Mouse (Mus musculus): Measurements from ENCODE around the gene H2afz. TPM values are rescaled to one million over a fixed set of nuclear protein-coding genes. Genes with fewer than 3 reads are reported as not detected.
"Not testable (repeated sequence)": the region's sequence is repeated elsewhere in the genome, so short reads cannot be mapped to it uniquely, and the experiment has no call there.

The H2afz gene
- polyA plus RNA-seq, 1 experiment = 401 TPM

DNA sequence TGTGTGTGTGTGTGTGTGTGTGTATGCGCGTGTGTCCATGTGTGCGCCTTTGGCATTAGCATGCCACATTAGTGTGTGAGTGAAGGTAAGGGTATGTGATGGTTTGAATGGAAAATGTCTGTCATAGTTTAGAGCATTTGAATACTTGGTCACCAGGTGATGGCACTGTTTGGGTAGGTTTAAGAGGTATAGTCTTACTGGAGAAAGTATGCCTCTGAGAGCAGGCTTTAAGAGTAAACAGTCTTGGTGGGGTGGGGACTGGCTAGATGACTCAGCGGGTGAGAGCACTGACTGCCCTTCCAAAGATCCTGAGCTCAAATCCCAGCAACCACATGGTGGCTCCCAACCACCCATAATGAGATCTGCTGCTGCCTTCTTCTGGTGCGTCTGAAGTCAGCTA lies 14.6 kb upstream of the H2afz start:
- TF ChIP-seq CTCF (IDR thresholded peaks at IDR 0.05; ENCODE audit: extremely low read depth, insufficient read length, insufficient replicate concordance, low read depth, low read length) (no peak), POLR2A (IDR thresholded peaks at IDR 0.05; ENCODE audit: low read depth, low read length) (no peak)
- 76% methylated on average over 5 of the region's 5 CpGs for WGBS
- Histone ChIP-seq H3K27me3 (ENCODE audit: control insufficient read depth, insufficient read depth, low read length) (no peaks in the 10 kb centered on the region), H3K27ac (ENCODE audit: insufficient read depth, low read depth, low read length) (no peak overlapping the region), H3K36me3 (ENCODE audit: control insufficient read depth, insufficient read depth, low read length) (no peaks in the 10 kb centered on the region), H3K4me3 (ENCODE audit: low read depth, low read length) (no peak overlapping the region), H3K4me1 (ENCODE audit: control insufficient read depth, insufficient read depth, insufficient read length, low read length) (no peaks in the 10 kb centered on the region)

DNA sequence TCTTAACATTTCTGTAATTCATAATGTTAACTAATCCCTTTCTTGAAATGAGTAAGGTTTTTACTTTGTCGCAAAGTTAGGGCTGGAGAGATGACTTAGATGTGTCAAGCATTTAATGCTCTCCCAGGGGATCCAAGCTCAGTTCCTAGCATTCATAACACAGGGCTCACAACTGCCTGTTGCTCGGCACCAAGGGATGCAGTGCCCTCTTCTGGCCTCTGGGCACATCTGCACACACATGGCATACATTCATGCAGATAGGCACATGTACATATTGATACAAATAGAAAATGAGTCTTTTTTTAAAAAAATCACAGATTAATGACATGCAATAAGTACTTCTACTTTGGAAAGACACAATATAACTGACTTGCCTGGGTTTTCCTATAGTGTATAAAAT lies 13.1 kb upstream of the H2afz start:
- H3K4me1 ChIP-seq (ENCODE audit: control insufficient read depth, insufficient read depth, insufficient read length, low read length) = no peaks in the 10 kb centered on the region
- no peak overlapping the region for H3K4me3 ChIP-seq (ENCODE audit: low read depth, low read length)
- H3K36me3 ChIP-seq (ENCODE audit: control insufficient read depth, insufficient read depth, low read length) = no peaks in the 10 kb centered on the region
- TF ChIP-seq POLR2A (IDR thresholded peaks at IDR 0.05; ENCODE audit: low read depth, low read length) = no peak
- no peak for TF ChIP-seq CTCF (IDR thresholded peaks at IDR 0.05; ENCODE audit: extremely low read depth, insufficient read length, insufficient replicate concordance, low read depth, low read length)
- H3K27ac ChIP-seq (ENCODE audit: insufficient read depth, low read depth, low read length) = no peak overlapping the region
- H3K27me3 ChIP-seq (ENCODE audit: control insufficient read depth, insufficient read depth, low read length) = no peaks in the 10 kb centered on the region
- 95% methylated on average over 2 of the region's 2 CpGs for WGBS

- WGBS = 90% methylated on average over 1 of the region's 1 CpGs
- H3K27me3 ChIP-seq (ENCODE audit: control insufficient read depth, insufficient read depth, low read length); H3K4me3 ChIP-seq (ENCODE audit: low read depth, low read length); H3K36me3 ChIP-seq (ENCODE audit: control insufficient read depth, insufficient read depth, low read length); H3K27ac ChIP-seq (ENCODE audit: insufficient read depth, low read depth, low read length); H3K4me1 ChIP-seq (ENCODE audit: control insufficient read depth, insufficient read depth, insufficient read length, low read length): not testable (repeated sequence)
Measured at GRCm38 (mm10) chr3:137853011-137853410, 11.3 kb upstream of the H2afz start.

- WGBS = 53% methylated on average over 3 of the region's 3 CpGs
- Histone ChIP-seq H3K27me3 (ENCODE audit: control insufficient read depth, insufficient read depth, low read length) (no peaks in the 10 kb centered on the region), H3K36me3 (ENCODE audit: control insufficient read depth, insufficient read depth, low read length) (no peaks in the 10 kb centered on the region), H3K4me1 (ENCODE audit: control insufficient read depth, insufficient read depth, insufficient read length, low read length) (no peaks in the 10 kb centered on the region), H3K27ac (ENCODE audit: insufficient read depth, low read depth, low read length) (no peak overlapping the region), H3K4me3 (ENCODE audit: low read depth, low read length) (no peak overlapping the region)
- no peak for TF ChIP-seq CTCF (IDR thresholded peaks at IDR 0.05; ENCODE audit: extremely low read depth, insufficient read length, insufficient replicate concordance, low read depth, low read length)
- TF ChIP-seq POLR2A (IDR thresholded peaks at IDR 0.05; ENCODE audit: low read depth, low read length) = no peak
Measured at GRCm38 (mm10) chr3:137855328-137855727, 9.0 kb upstream of the H2afz start.

DNA sequence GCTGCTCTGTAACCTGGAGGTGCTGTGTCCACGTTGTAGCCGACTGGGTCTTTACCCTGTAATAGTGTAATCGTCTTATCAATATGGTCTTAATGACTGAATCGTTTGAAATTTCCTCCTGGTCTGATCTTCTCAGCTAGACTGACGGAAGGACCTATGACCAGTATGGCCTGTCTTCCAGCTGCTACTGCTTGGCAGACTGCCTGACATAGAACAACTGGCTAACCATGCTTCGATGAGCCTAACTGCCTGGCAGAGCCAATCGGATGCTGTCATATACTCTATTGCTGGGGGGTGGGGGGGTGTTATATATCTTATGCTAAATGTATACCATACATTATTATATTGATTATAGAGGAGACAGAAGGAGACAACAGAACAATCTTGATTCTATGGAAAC lies 8.2 kb upstream of the H2afz start:
- 22% methylated on average over 7 of the region's 7 CpGs for WGBS
- TF ChIP-seq POLR2A (IDR thresholded peaks at IDR 0.05; ENCODE audit: low read depth, low read length) (no peak), CTCF (IDR thresholded peaks at IDR 0.05; ENCODE audit: extremely low read depth, insufficient read length, insufficient replicate concordance, low read depth, low read length) (no peak)
- Histone ChIP-seq H3K4me1 (ENCODE audit: control insufficient read depth, insufficient read depth, insufficient read length, low read length) (no peaks in the 10 kb centered on the region), H3K4me3 (ENCODE audit: low read depth, low read length) (no peak overlapping the region), H3K36me3 (ENCODE audit: control insufficient read depth, insufficient read depth, low read length) (no peaks in the 10 kb centered on the region), H3K27ac (ENCODE audit: insufficient read depth, low read depth, low read length) (no peak overlapping the region), H3K27me3 (ENCODE audit: control insufficient read depth, insufficient read depth, low read length) (no peaks in the 10 kb centered on the region)

DNA sequence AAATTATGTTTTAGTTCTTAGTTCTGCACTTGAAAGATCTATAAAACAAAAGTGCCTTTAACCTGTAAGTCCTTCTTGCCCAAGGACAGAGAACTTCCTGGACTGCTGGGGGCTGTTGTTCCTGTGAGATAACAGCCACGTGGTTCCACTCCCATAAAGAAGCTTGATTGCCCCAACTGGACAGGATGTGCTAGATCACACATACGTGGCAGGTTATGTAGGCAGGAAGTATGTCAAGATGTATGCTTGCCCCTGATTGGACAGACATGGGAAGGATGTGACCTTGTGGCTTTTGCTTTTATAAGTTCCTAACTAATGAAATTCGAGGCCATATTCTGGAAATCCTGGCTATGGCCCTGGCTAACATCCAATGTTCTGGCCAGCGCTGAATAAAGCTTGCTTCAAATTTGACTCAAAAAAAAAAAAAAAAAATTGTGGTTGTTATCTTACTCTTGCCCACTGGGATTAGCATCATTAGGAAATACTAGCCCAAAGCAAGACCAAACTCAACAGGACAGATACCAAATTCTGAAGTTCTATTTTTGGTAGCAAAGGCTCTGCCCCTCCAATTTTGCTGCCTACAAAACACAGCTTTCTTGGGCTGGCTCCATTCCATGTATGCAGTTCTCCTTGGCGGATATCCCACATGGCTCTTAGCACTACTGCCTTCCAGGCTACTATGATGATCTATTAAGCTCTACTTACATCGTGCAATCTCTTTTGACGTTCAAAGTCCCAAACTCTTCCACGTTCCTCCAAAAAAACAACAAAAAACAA lies 3.7 kb upstream of the H2afz start:
- TF ChIP-seq CTCF (IDR thresholded peaks at IDR 0.05; ENCODE audit: extremely low read depth, insufficient read length, insufficient replicate concordance, low read depth, low read length) = no peak
- H3K27ac ChIP-seq (ENCODE audit: insufficient read depth, low read depth, low read length) = no peak overlapping the region
- WGBS = 58% methylated on average over 8 of the region's 8 CpGs
- H3K36me3 ChIP-seq (ENCODE audit: control insufficient read depth, insufficient read depth, low read length) = no peaks in the 10 kb centered on the region
- H3K4me3 ChIP-seq (ENCODE audit: low read depth, low read length) = no peak overlapping the region
- no peaks in the 10 kb centered on the region for H3K4me1 ChIP-seq (ENCODE audit: control insufficient read depth, insufficient read depth, insufficient read length, low read length)
- no peaks in the 10 kb centered on the region for H3K27me3 ChIP-seq (ENCODE audit: control insufficient read depth, insufficient read depth, low read length)

DNA sequence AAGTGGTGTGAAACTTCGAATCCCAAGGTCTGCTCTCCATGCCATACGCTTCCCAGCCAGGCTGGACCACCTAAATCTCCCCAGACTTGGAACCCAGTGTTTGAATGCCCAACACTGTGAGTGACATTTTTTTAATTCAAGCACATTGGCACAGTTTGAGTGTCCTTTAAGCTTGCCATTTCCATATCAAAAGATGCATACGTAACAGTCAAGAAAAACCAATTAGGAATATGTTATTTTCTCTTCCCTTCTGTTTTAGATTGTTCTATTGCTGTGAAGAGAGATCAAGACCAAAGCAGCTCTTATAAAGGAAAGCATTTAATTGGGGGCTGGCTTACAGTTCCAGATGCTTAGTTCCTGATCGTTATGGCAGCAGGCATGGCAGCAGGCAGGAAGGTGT lies 2.9 kb upstream of the H2afz start:
- no peaks in the 10 kb centered on the region for H3K27me3 ChIP-seq (ENCODE audit: control insufficient read depth, insufficient read depth, low read length)

More for the DNA sequence above, 2.9 kb upstream of the H2afz start:
- H3K4me3 ChIP-seq (ENCODE audit: low read depth, low read length) = no peak overlapping the region
- peaks cover 2% of the 10 kb centered on the region; the same call in 1 of the 2 replicates for H3K36me3 ChIP-seq (ENCODE audit: control insufficient read depth, insufficient read depth, low read length)
- WGBS = 98% methylated on average over 4 of the region's 4 CpGs
- TF ChIP-seq POLR2A (IDR thresholded peaks at IDR 0.05; ENCODE audit: low read depth, low read length) = no peak
- TF ChIP-seq CTCF (IDR thresholded peaks at IDR 0.05; ENCODE audit: extremely low read depth, insufficient read length, insufficient replicate concordance, low read depth, low read length) = no peak
- no peak overlapping the region for H3K27ac ChIP-seq (ENCODE audit: insufficient read depth, low read depth, low read length)
- no peaks in the 10 kb centered on the region for H3K4me1 ChIP-seq (ENCODE audit: control insufficient read depth, insufficient read depth, insufficient read length, low read length)
